Mouse (Mus musculus) C2C12 (cell line): ENCODE data around the gene Lcorl. TPM values are rescaled to one million over a fixed set of nuclear protein-coding genes. Genes with fewer than 3 reads are reported as not detected.

Source experiments
- H3K27me3 ChIP-seq: one replicate; pipeline ENCODE4 v1.6.1; 2011; ENCODE audit not compliant: control insufficient read depth, insufficient read depth, insufficient read length
- H3K36me3 ChIP-seq: one replicate; pipeline ENCODE4 v1.6.1; 2011; ENCODE audit not compliant: control insufficient read depth, insufficient read depth
- H3K4me3 ChIP-seq: one replicate; pipeline ENCODE4 v1.5.1; 2011; ENCODE audit warnings: mild to moderate bottlenecking, control low read depth; ENCODE audit not compliant: poor library complexity, insufficient read depth, severe bottlenecking
- H3K79me2 ChIP-seq: one replicate; pipeline ENCODE4 v1.6.1; 2011; ENCODE audit not compliant: control insufficient read depth, insufficient read depth
- H3K79me3 ChIP-seq: one replicate; pipeline ENCODE4 v1.6.1; 2011; ENCODE audit warnings: low read depth, control low read depth
- H3ac ChIP-seq: one replicate; pipeline ENCODE3; 2011; ENCODE audit warnings: low read depth; ENCODE audit not compliant: control insufficient read depth, insufficient read length
- CEBPB ChIP-seq: IDR thresholded peaks from one replicate; pipeline ENCODE4 v1.6.1; 2011; ENCODE audit warnings: low read depth, mild to moderate bottlenecking, control low read depth, moderate library complexity
- CTCF ChIP-seq: IDR thresholded peaks from one replicate; pipeline ENCODE4 v1.5.1; 2011; ENCODE audit not compliant: control insufficient read depth, insufficient read depth, insufficient read length
- FOSL1 ChIP-seq: IDR thresholded peaks from one replicate; pipeline ENCODE4 v1.8.0; 2011; ENCODE audit warnings: mild to moderate bottlenecking, low read length; ENCODE audit not compliant: poor library complexity, insufficient read depth, severe bottlenecking
- MAX ChIP-seq: IDR thresholded peaks from one replicate; pipeline ENCODE4 v1.6.1; 2011; ENCODE audit warnings: mild to moderate bottlenecking, control low read depth
- MYOD1 ChIP-seq: IDR thresholded peaks from one replicate; pipeline ENCODE4 v1.6.1; 2011; ENCODE audit warnings: low read depth; ENCODE audit not compliant: control insufficient read depth, insufficient read length
- MYOG ChIP-seq: IDR thresholded peaks from one replicate; pipeline ENCODE4 v1.6.1; 2011; ENCODE audit not compliant: control insufficient read depth, insufficient read length; ENCODE audit errors: extremely low read depth
- USF1 ChIP-seq: IDR thresholded peaks from one replicate; pipeline ENCODE4 v1.6.1; 2011; ENCODE audit warnings: low read depth, mild to moderate bottlenecking, control low read depth, moderate library complexity
- long read RNA-seq, 2 experiments: library from polyadenylated mRNA; unstranded; transcript quantifications; one replicate each; pipeline ENCODE4 v2.0.0; 2019 to 2020
- polyA plus RNA-seq: library from polyadenylated mRNA; unstranded; fragments of >200 nt; fragmentation: generic; extraction: Trizol; gene quantifications from one replicate; pipeline ENCODE4 v1.2.1, GENCODE M21; 2012; ENCODE audit warnings: missing spikeins

Gene Lcorl
- polyA plus RNA-seq, result 1.2 TPM
- long read RNA-seq, experiment 1, full-length matches to known transcripts, result 5 of 7 reads
- long read RNA-seq, experiment 1, partial matches to known transcripts, result 0 of 7 reads
- long read RNA-seq, experiment 1, other reads (novel, unspliced or antisense), result 2 of 7 reads
- long read RNA-seq, experiment 2, full-length matches to known transcripts, result 12 of 32 reads
- long read RNA-seq, experiment 2, partial matches to known transcripts, result 0 of 32 reads
- long read RNA-seq, experiment 2, other reads (novel, unspliced or antisense), result 20 of 32 reads

- H3K4me3 ChIP-seq, result peak within 1 kb of the TSS; percentile 53
- TF ChIP-seq CEBPB (no peak), CTCF (no peak), MYOG (no peak), MAX (peak; percentile 86), FOSL1 (no peak), USF1 (no peak), MYOD1 (no peak)
- H3K36me3 ChIP-seq, result no peaks in the 10 kb centered on the region
These were observed at the start of gene Lcorl for GRCm38 (mm10) chr5:45857254-45858011. Gene Lcorl, minus strand, starts transcription at chr5:45857615.

GRCm38 (mm10) chr5:45904683-45905082, 47.3 kb upstream of the Lcorl start:
- no peak overlapping the region for H3ac ChIP-seq
- no peaks in the 10 kb centered on the region for H3K79me3 ChIP-seq
- H3K27me3 ChIP-seq, result no peaks in the 10 kb centered on the region
- H3K4me3 ChIP-seq, result no peak overlapping the region
- H3K36me3 ChIP-seq, result no peaks in the 10 kb centered on the region
- TF ChIP-seq MYOG, result no peak
- TF ChIP-seq MAX, result no peak
- TF ChIP-seq MYOD1, result peak; percentile 34
- no peak for TF ChIP-seq CTCF
- H3K79me2 ChIP-seq, result no peaks in the 10 kb centered on the region

More at GRCm38 (mm10) chr5:45857254-45858011, at the start of gene Lcorl:
- H3K79me2 ChIP-seq, result peaks cover 22% of the 10 kb centered on the region
- H3ac ChIP-seq, result peak within 1 kb of the TSS; percentile 85
- peaks cover 17% of the 10 kb centered on the region for H3K79me3 ChIP-seq
- no peaks in the 10 kb centered on the region for H3K27me3 ChIP-seq

GRCm38 (mm10) chr5:45903246-45903645, 45.8 kb upstream of the Lcorl start:
- Histone ChIP-seq H3K79me2 (no peaks in the 10 kb centered on the region), H3ac (no peak overlapping the region), H3K79me3 (no peaks in the 10 kb centered on the region), H3K4me3 (no peak overlapping the region), H3K27me3 (no peaks in the 10 kb centered on the region), H3K36me3 (no peaks in the 10 kb centered on the region)
- TF ChIP-seq MAX, result no peak
- no peak for TF ChIP-seq USF1
- TF ChIP-seq FOSL1, result no peak
- TF ChIP-seq CTCF, result no peak
- no peak for TF ChIP-seq MYOG
- no peak for TF ChIP-seq MYOD1
- no peak for TF ChIP-seq CEBPB

GRCm38 (mm10) chr5:45895362-45895761, 37.9 kb upstream of the Lcorl start:
- no peaks in the 10 kb centered on the region for H3K27me3 ChIP-seq
- no peaks in the 10 kb centered on the region for H3K36me3 ChIP-seq
- H3K79me3 ChIP-seq, result no peaks in the 10 kb centered on the region
- no peak overlapping the region for H3ac ChIP-seq
- no peak overlapping the region for H3K4me3 ChIP-seq
- TF ChIP-seq FOSL1 (no peak), USF1 (no peak), MYOG (no peak)
- H3K79me2 ChIP-seq, result no peaks in the 10 kb centered on the region

- Histone ChIP-seq H3K27me3 (no peaks in the 10 kb centered on the region), H3K79me3 (no peaks in the 10 kb centered on the region), H3ac (no peak overlapping the region), H3K36me3 (no peaks in the 10 kb centered on the region), H3K79me2 (no peaks in the 10 kb centered on the region), H3K4me3 (no peak overlapping the region)
- TF ChIP-seq CTCF (no peak), MAX (no peak), CEBPB (no peak), MYOD1 (no peak), FOSL1 (no peak), USF1 (no peak)
These were observed 36.3 kb upstream of the Lcorl start for GRCm38 (mm10) chr5:45893696-45894095.
